Mouse (Mus musculus) induced T-regulatory cell, adult 2 months (primary cell): ENCODE results near the gene Brinp2.

ENCODE experiments used
- DNase-seq: peaks from one replicate; pipeline ENCODE4 v3.0.0-alpha.2; 2012; ENCODE audit warnings: low read depth

Gene Brinp2

DNA sequence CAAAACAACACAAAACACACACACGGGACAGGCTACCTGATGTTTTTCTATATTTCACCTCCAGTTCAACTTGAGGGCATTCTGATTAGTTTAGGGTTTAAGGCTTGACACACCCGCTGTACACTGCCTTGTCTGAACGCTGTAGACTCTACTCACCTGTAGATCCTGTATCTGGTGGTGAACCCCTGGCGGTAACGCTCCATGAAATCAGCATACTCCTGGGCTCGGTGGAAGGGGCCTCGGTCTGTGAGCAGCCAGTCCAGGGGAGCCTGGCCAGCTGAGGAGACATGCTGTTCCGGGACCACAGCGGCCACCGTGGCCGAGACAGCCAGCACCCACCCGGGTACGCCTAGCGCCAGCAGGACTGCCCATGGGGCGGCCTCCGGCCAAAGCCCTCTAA, 60.9 kb downstream of the Brinp2 start:
- no peak for DNase-seq

DNA sequence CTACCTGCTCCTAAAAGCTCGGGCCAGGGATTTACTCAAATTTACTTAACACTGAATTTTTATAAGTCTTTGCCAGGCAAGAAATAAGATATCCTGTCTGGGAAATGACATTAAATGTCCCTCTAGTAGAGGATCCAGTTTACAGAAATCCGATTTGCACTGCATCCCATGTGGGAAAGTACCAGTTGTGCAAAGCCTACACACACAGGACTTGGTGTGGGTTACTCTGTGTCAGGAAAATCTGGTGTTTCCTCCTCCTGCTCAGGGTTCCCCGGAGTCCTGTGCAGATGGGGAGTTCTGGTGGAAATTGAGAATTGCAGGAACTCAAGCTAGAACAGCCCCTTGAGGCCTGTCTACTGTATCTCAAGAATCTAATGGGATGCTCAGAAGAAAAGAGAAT, 70.9 kb downstream of the Brinp2 start:
- no peak for DNase-seq

DNA sequence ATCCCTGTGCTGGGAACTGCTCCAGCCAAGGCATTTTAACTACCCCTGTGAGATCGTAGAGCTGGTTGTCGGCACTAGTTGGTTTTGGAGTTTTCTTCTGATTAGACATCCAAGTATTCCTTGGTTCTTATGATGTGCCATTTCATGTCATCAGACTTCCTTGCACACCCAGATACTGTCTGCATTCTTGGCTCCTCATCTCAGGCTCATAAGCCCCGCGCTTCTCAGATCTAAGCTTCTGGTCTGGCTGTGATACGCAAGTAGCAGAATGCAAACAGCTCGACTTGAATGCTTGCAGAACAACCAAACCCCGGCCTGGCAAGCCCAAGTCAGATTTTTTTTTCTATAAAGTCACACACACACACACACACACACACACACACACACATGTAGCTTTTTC, 72.3 kb downstream of the Brinp2 start:
- no peak for DNase-seq

DNA sequence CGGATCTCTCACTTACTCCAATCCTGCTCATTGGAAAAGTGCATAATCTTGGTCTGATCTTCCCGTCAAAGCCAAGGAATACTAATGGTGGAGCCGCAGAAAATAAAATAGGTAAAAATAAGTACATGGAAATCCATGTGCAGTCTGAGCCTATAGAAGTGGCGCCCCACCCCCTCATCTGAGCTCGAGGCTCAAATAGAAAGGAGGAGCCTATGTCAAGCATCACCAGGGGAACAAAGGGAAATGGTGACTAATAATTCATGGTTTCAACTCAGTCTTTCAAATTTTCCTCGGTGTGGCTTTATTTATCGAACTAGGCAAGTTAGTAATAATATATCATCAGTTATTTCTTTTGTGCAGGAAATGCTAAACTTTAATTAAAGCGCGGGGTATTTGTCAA, 84.1 kb downstream of the Brinp2 start:
- DNase-seq: no peak

GRCm38 (mm10) chr1:158267020-158267571, 89.0 kb downstream of the Brinp2 start:
- no peak for DNase-seq

GRCm38 (mm10) chr1:158266293-158267019, 89.7 kb downstream of the Brinp2 start:
- no peak for DNase-seq

DNA sequence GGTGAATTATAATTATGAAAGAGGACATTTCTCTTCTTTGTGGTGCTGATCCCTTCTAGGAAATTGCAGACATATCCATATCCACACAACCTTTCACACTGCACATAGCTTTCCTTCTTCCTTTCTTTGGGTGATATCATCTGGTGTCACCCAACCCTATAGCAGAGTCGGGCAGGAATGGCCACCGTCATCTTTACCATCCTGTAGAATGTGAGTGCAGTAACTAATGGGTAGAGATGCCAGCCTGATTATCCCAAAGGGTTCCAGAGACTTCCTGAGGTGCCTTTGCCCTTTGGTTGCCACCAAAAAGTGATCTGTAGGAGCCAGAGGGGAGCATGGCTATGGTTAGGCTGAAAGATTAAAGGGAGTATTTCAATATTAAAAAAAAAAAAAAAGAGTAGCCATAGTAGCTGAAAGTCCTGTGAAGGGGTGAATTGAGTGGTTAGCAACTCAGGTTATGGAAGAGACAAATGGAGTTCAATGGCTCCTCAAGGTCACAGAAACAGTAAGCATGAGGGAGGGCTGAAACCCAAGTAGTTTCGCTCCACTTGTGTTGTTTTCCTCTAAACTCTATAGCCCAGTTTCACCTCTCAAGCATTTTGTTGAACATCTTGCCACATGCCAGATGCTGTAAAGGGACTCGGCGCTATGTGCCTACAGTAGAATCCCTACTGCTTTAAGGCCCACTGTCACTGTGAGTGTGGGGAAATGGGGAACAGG, 96.5 kb downstream of the Brinp2 start:
- no peak for DNase-seq

DNA sequence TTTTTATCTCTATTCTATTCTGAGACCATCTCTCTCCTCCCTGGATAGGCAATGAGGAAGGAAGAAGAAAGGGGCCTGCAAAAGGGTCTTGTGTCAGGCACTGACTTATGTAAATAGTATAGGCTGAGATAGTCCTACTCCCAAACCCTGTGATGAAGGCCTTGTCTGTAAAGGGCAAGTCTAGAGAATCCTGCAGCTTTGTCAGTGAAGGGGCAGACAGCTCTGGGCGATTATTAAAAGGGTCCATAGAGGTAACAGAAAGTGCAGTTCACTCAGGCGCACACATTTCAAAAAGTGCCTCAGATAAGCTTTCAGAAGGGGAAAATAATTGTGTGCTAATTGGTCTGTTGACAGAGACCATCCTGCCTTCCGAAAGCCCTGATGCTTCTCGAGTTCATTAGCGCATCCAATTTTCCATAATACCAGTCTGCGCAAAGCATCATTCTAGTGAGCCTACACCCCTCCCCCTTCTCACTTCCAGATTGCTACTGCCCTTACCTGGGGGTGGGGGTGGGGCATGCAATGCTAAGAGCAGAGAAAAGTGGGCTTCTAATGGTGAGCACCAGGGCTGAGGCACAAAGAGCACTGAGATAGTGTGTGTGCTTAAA, 97.3 kb downstream of the Brinp2 start:
- DNase-seq: no peak

- no peak for DNase-seq
These were observed 100.0 kb downstream of the Brinp2 start for GRCm38 (mm10) chr1:158255912-158256680.

DNA sequence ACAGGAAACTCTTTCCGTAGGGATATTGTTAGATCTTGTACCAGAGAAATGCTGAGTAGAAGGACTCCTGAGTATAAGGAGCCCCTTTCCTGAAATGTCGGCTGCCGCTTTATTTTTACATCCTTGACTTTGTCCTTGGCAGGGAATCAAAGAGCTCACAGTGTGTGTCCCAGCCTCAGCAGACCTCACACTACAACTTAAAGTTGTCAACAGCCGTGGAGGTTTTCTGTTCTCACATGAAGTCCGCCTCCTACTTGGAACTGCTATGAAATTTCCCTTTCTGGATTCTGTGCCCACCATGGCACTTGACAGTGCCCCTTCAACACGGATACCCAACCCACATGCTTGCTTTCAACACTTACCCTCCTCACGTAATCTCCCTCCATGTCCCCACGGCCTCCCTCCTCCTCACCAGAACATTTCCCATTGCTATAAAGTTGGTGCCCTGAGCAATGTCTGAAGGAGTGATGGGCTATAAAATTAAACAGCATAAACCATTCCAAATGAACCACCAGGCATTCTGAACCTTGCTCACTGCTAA, 103.4 kb downstream of the Brinp2 start:
- DNase-seq: no peak

DNA sequence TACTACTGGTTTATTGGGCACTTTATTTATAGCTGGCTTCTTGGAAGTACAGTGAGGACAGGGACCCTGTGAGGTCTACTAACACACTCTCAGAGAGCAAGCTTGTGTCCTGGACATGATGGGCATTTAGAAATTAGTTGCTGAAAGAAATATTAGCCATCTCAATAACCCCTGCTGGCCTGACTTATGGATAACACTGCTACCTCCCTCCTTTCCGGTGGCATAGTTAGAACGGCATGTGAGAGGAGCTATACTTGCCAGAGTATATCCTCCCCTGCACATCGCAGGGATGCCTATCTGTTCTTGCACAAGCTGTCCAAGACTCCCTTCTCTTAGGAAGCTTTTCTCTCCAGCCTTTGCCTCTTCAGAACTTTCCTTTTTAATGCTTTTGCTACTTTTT, 107.9 kb downstream of the Brinp2 start:
- no peak for DNase-seq

GRCm38 (mm10) chr1:158246476-158247153, 109.5 kb downstream of the Brinp2 start:
- DNase-seq: no peak

- DNase-seq: no peak
These were observed 110.6 kb downstream of the Brinp2 start for GRCm38 (mm10) chr1:158245486-158245885.

- no peak for DNase-seq
These were observed 112.1 kb downstream of the Brinp2 start for GRCm38 (mm10) chr1:158244016-158244415.

DNA sequence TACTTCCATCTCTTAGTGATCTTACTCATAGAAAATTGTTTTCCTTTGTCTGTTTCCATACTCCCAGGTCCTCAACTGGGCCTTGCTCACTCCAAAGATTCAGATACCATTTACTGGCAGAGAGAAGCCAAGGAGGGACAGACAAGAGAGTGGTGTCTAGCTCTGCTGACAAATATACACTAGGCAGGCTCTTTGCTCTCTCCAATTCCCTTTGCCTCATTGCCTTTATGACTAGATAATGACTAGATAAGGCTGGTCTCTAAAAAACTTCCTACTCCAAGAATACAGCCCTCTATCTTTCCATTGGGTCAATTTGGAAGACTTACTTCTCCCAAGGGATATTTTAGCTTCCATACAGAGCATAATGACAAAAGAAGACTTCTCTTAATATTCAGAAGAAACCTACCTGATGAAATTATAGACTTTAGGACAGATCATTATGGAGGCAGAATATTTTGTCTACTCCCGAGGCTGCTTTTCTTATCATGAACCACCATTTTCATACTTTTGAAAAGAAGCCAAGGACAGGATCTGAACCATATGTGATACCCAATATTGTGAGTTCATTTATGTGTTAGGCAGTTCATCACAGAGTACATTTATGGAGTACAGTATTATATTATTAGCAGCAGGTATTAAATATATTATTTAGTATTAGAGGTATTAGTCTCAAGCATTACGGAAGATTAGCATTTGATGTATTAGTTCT, 114.1 kb downstream of the Brinp2 start:
- DNase-seq: no peak

DNA sequence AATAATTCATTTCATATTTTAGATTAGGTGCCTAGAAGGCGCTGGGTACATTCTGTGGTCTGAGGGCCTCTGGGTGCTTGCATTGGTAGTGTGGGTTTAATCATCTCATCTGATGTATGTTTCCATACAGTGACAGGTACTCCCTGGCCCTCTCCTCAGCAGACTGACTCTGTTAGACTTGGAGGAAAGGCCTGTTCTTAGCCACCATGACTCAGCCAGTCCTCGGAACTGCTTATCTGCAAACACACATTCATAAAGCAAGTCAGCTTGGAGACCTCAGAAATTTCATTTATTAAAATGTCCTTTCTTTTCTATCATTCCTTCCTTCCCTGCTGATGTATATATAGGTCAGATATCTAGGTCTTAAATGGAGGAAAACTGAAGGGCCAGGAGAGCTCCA, 116.3 kb downstream of the Brinp2 start:
- DNase-seq: no peak

DNA sequence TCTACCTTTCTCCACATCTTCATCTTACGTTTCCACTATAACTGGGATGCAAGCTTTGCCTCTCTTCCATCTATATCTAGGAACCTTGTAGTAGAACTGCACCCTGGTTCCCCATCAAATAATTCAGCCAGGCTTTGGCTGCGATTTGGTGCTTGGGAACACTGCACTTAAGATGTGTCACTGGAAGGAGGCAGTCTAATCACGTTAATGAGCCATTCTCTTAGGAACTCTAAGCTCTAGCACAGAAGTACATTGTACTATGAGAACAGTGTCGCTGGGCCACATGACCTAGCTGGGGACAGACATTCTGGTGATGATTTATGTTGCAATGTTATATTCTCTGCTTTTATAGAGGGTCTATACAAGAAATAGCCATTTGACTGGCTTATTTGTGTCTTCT, 117.4 kb downstream of the Brinp2 start:
- no peak for DNase-seq

GRCm38 (mm10) chr1:158228687-158229224, 127.4 kb downstream of the Brinp2 start:
- DNase-seq: no peak

DNA sequence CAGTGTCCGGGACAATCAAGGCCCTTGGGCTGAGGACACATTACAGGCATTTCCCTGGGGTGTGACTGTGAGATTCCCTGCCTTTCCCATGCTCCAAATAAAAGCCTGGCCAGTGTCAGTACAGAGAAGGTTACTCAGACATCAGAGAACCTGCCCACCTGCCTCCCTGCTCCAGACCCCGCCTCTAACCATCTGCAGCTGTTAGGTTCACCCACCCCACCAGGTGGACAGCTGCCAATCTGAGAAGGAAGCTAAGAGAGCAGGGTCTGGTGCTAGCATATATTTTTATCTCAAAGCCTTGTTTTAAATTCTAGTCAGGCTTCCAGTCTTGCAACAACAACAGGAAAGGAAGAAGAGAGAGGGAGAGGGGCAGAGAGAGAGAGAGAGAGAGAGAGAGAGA, 128.9 kb downstream of the Brinp2 start:
- no peak for DNase-seq

DNA sequence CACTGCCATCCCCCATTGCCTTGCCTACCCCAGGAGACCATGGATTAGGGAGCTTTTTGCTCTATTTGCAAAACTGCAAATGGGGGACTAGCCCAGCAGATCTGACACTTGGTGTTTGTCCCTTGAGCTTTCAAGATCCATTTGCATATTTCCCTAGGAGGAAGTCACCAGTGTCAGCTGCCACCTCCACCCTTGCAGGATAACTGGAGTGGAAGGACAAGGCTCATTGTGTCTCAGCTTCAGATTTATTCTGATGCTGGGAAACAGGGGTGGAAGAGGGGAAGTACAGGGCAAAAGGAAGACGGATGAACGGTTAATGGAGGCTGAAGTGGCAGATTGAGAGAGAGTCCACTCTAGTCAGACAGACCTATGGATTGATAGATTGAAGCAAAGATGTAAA, 129.4 kb downstream of the Brinp2 start:
- no peak for DNase-seq
